Comparison of ENCODE assay signal across 9 mouse cellular contexts in genomic region chr11:53858058-53858760, GRCm38 (mm10). TPM values are rescaled to one million over a fixed set of nuclear protein-coding genes. Genes with fewer than 3 reads are reported as not detected.
DNase-seq lines count a peak whose midpoint lies in the region; ATAC-seq lines count a peak whose summit lies in the region.
"Had no signal": no experiment of that assay in that cellular context is flagged by ENCODE, and none has a peak within 500 bp of the region (broad histone marks: within the 10 kb centered on the region; RNA-seq: fewer than 3 reads in every experiment).

No protein-coding gene starts in this region.

- no peaks in the 10 kb centered on the region for H3K36me3 ChIP-seq in heart, embryonic 14.5 days (ENCODE audit: control insufficient read depth, insufficient read depth, low read length)
- no peaks in the 10 kb centered on the region for H3K36me3 ChIP-seq in midbrain, embryonic 14.5 days (ENCODE audit: control insufficient read depth, insufficient read depth, low read length)
- H3K36me3 ChIP-seq in midbrain, embryonic 16.5 days (ENCODE audit: control insufficient read depth, insufficient read depth, low read length), result no peaks in the 10 kb centered on the region
- no peaks in the 10 kb centered on the region for H3K36me3 ChIP-seq in limb, embryonic 10.5 days
- H3K36me3 ChIP-seq in stomach, embryonic 15.5 days, result no peaks in the 10 kb centered on the region
- H3K36me3 ChIP-seq: G1E had no signal

- no peaks in the 10 kb centered on the region for H3K9me3 ChIP-seq in heart, embryonic 14.5 days (ENCODE audit: control insufficient read depth, low read length)
- H3K9me3 ChIP-seq in midbrain, embryonic 14.5 days (ENCODE audit: control insufficient read depth, low read length), result no peaks in the 10 kb centered on the region
- no peaks in the 10 kb centered on the region for H3K9me3 ChIP-seq in midbrain, embryonic 16.5 days (replicated peaks; ENCODE audit: control insufficient read depth, low read length, poor library complexity, severe bottlenecking)
- no peaks in the 10 kb centered on the region for H3K9me3 ChIP-seq in limb, embryonic 10.5 days (replicated peaks)
- H3K9me3 ChIP-seq in stomach, embryonic 15.5 days, result no peaks in the 10 kb centered on the region
- H3K9me3 ChIP-seq: G1E had no signal

- 83% methylated on average over 6 of the region's 6 CpGs for WGBS in heart, embryonic 14.5 days
- 79% methylated on average over 6 of the region's 6 CpGs for WGBS in midbrain, embryonic 14.5 days
- 84% methylated on average over 6 of the region's 6 CpGs for WGBS in midbrain, embryonic 16.5 days
- 77% methylated on average over 6 of the region's 6 CpGs for WGBS in limb, embryonic 10.5 days
- 78% methylated on average over 6 of the region's 6 CpGs for WGBS in stomach, embryonic 15.5 days

- peak overlapping the region in 1 of 2 experiments; percentile 66; a peak in 1 of 4 replicates for H3K4me3 ChIP-seq in heart, embryonic 14.5 days (ENCODE audit: control insufficient read depth in 1 of 2, insufficient read depth in 1 of 2, low read depth in 1 of 2, low read length in 2 of 2)
- no peak overlapping the region for H3K4me3 ChIP-seq in midbrain, embryonic 14.5 days (replicated peaks; ENCODE audit: low read depth, low read length)
- no peak overlapping the region for H3K4me3 ChIP-seq in midbrain, embryonic 16.5 days (ENCODE audit: low read depth, low read length)
- H3K4me3 ChIP-seq in limb, embryonic 10.5 days, result 0 out of 2 replicates have a peak overlapping the region, but pooled peaks have one; percentile 53
- 0 out of 2 replicates have a peak overlapping the region, but pooled peaks have one; percentile 61 for H3K4me3 ChIP-seq in stomach, embryonic 15.5 days (replicated peaks)

- H3K4me1 ChIP-seq in heart, embryonic 14.5 days (ENCODE audit: control insufficient read depth in 2 of 2, insufficient read depth in 2 of 2, low read length in 2 of 2), result 0 out of 4 replicates have a peak, but pooled peaks cover 0 to 3% of the 10 kb centered on the region in 2 experiments
- no peaks in the 10 kb centered on the region for H3K4me1 ChIP-seq in midbrain, embryonic 14.5 days (ENCODE audit: control insufficient read depth, insufficient read depth, low read length)
- H3K4me1 ChIP-seq in midbrain, embryonic 16.5 days (ENCODE audit: control insufficient read depth, insufficient read depth, low read length), result no peaks in the 10 kb centered on the region
- peaks cover 4% of the 10 kb centered on the region; the same call in 1 of the 2 replicates for H3K4me1 ChIP-seq in limb, embryonic 10.5 days
- peaks cover 4% of the 10 kb centered on the region for H3K4me1 ChIP-seq in stomach, embryonic 15.5 days

- DNase-seq in heart, adult 18-20 months, result no peak
- DNase-seq in midbrain, embryonic 14.5 days, result no peak
- DNase-seq in limb, embryonic 10.5 days (ENCODE audit: low spot score), result no peak
- DNase-seq in layer of hippocampus, adult 18-20 months (ENCODE audit: low spot score in 2 of 2), result no peak
- no peak for DNase-seq in left cerebral cortex, postnatal 36 days (ENCODE audit: low spot score in 2 of 2)

- intact Hi-C loops in left cerebral cortex, postnatal 36 days (cut with DNase I), result no loop called here

- peak overlapping the region; percentile 78; the same call in 1 of the 2 replicates for H3K4me2 ChIP-seq in heart, embryonic 14.5 days (ENCODE audit: low read length)
- peak overlapping the region; percentile 62; the same call in 1 of the 2 replicates for H3K4me2 ChIP-seq in midbrain, embryonic 14.5 days (ENCODE audit: low read length)
- no peak overlapping the region for H3K4me2 ChIP-seq in midbrain, embryonic 16.5 days (ENCODE audit: low read length)
- H3K4me2 ChIP-seq in stomach, embryonic 15.5 days, result peak overlapping the region; percentile 80

- no peak overlapping the region for H3K27ac ChIP-seq in heart, embryonic 14.5 days (replicated peaks in 1 of 2; ENCODE audit: control insufficient read depth in 1 of 2, insufficient read depth in 1 of 2, low read depth in 2 of 2, low read length in 2 of 2)
- no peak overlapping the region for H3K27ac ChIP-seq in midbrain, embryonic 14.5 days (replicated peaks; ENCODE audit: low read depth, low read length)
- no peak overlapping the region for H3K27ac ChIP-seq in midbrain, embryonic 16.5 days (ENCODE audit: low read length)
- H3K27ac ChIP-seq in limb, embryonic 10.5 days, result no peak overlapping the region
- no peak overlapping the region for H3K27ac ChIP-seq in stomach, embryonic 15.5 days

- peaks cover 6% of the 10 kb centered on the region; the same call in 1 of the 2 replicates for H3K27me3 ChIP-seq in heart, embryonic 14.5 days (ENCODE audit: control insufficient read depth, insufficient read depth, low read length)
- H3K27me3 ChIP-seq in midbrain, embryonic 14.5 days (ENCODE audit: control insufficient read depth, insufficient read depth, low read length), result no peaks in the 10 kb centered on the region
- peaks cover 3% of the 10 kb centered on the region; the same call in 1 of the 2 replicates for H3K27me3 ChIP-seq in midbrain, embryonic 16.5 days (ENCODE audit: control insufficient read depth, insufficient read depth, low read depth, low read length)
- peaks cover 14% of the 10 kb centered on the region for H3K27me3 ChIP-seq in limb, embryonic 10.5 days (ENCODE audit: low read depth, poor library complexity, severe bottlenecking)
- H3K27me3 ChIP-seq in stomach, embryonic 15.5 days (replicated peaks), result no peaks in the 10 kb centered on the region

- no peak overlapping the region for H3K9ac ChIP-seq in heart, embryonic 14.5 days (ENCODE audit: low read length)
- H3K9ac ChIP-seq in midbrain, embryonic 14.5 days (replicated peaks; ENCODE audit: low read length), result no peak overlapping the region
- H3K9ac ChIP-seq in midbrain, embryonic 16.5 days (ENCODE audit: low read depth, low read length), result no peak overlapping the region
- H3K9ac ChIP-seq in stomach, embryonic 15.5 days, result no peak overlapping the region

- no peak for ATAC-seq in heart, embryonic 14.5 days (ENCODE audit: insufficient number of reproducible peaks, insufficient read depth, low FRiP score, low read depth)
- no peak for ATAC-seq in midbrain, embryonic 14.5 days (ENCODE audit: low FRiP score, low TSS enrichment)
- no peak for ATAC-seq in midbrain, embryonic 16.5 days
- ATAC-seq in stomach, embryonic 15.5 days (ENCODE audit: insufficient read depth, low FRiP score, low read depth), result no peak

RNA-seq across cellular contexts. Expression of gene Gm12216, which starts 0.8 kb away (rescaled TPM):
- polyA plus RNA-seq in heart, embryonic 14.5 days (2014; fragmentation: Nextera tagmentation; extraction: Ambion mirVana), result 0.30 and 1.0 TPM in 2 replicates
- 1 to 10 TPM; 2.5 to 2.6 TPM for total RNA-seq in heart, adult 18-20 months (2021)
- 0.26 and 0.57 TPM in 2 replicates for polyA plus RNA-seq in midbrain, embryonic 14.5 days (2014; fragmentation: Nextera tagmentation; extraction: Ambion mirVana)
- polyA plus RNA-seq in midbrain, embryonic 16.5 days (2015; fragmentation: Nextera tagmentation; extraction: Ambion mirVana), result 0.31 and 0.39 TPM in 2 replicates
- 0.41 TPM in 1 of 2 replicates, not detected in the other for polyA plus RNA-seq in limb, embryonic 10.5 days (2016; fragmentation: Nextera tagmentation; extraction: Ambion mirVana)
- polyA plus RNA-seq in stomach, embryonic 15.5 days (2015; fragmentation: Nextera tagmentation; extraction: Ambion mirVana), result 1.7 and 2.4 TPM in 2 replicates
- total RNA-seq in layer of hippocampus, adult 18-20 months (2021), result 1 to 10 TPM; 7.4 to 7.9 TPM
- total RNA-seq in left cerebral cortex, postnatal 36 days (2021), result 1 to 10 TPM; 4.0 to 4.5 TPM
- polyA plus RNA-seq: G1E had no signal

RNA-seq across cellular contexts. Expression of gene Slc22a5, which starts 33.3 kb away (rescaled TPM):
- 8.4 and 9.1 TPM in 2 replicates for polyA plus RNA-seq in heart, embryonic 14.5 days (2014; fragmentation: Nextera tagmentation; extraction: Ambion mirVana)
- 10 to 100 TPM; 18.8 to 22.7 TPM for total RNA-seq in heart, adult 18-20 months (2021)
- 8.6 and 8.8 TPM in 2 replicates for polyA plus RNA-seq in midbrain, embryonic 14.5 days (2014; fragmentation: Nextera tagmentation; extraction: Ambion mirVana)
- 10.1 and 11.0 TPM in 2 replicates for polyA plus RNA-seq in midbrain, embryonic 16.5 days (2015; fragmentation: Nextera tagmentation; extraction: Ambion mirVana)
- polyA plus RNA-seq in limb, embryonic 10.5 days (2016; fragmentation: Nextera tagmentation; extraction: Ambion mirVana), result 4.8 and 4.9 TPM in 2 replicates
- 7.8 and 9.3 TPM in 2 replicates for polyA plus RNA-seq in stomach, embryonic 15.5 days (2015; fragmentation: Nextera tagmentation; extraction: Ambion mirVana)
- total RNA-seq in layer of hippocampus, adult 18-20 months (2021), result 10 to 100 TPM in 1 of 2 experiments, 1 to 10 TPM in 1; 10.0 to 11.6 TPM
- total RNA-seq in left cerebral cortex, postnatal 36 days (2021), result 10 to 100 TPM in 1 of 2 experiments, 1 to 10 TPM in 1; 7.8 to 13.1 TPM

Comparison
In these comparisons a context has a peak if more than half of its experiments do, and no peak if none do; other contexts are left out.
1. H3K4me3 ChIP-seq: peak in limb, embryonic 10.5 days (single experiment) and stomach, embryonic 15.5 days (single experiment); none in midbrain, embryonic 14.5 days (single experiment) and midbrain, embryonic 16.5 days (single experiment).